Mouse (Mus musculus) embryonic fibroblast, embryonic 13.5 days (primary cell): ENCODE measurements around the gene Hscb.

Experiments
- CTCF ChIP-seq: IDR thresholded peaks from 2 replicates; pipeline ENCODE4 v1.5.1; 2011; ENCODE audit warnings: mild to moderate bottlenecking, control low read depth, low read length, moderate library complexity, borderline replicate concordance; ENCODE audit not compliant: insufficient read depth
- POLR2A ChIP-seq: IDR thresholded peaks from 2 replicates; pipeline ENCODE4 v1.6.1; 2011; ENCODE audit warnings: low read depth, mild to moderate bottlenecking, control low read depth, low read length, moderate library complexity

- TF ChIP-seq POLR2A = no peak
- TF ChIP-seq CTCF = no peak
Measured at GRCm38 (mm10) chr5:110806154-110806553, 33.4 kb downstream of the Hscb start.
